Mouse (Mus musculus) midbrain, embryonic 15.5 days (tissue): ENCODE data around the gene Gm14137. TPM values are rescaled to one million over a fixed set of nuclear protein-coding genes. Genes with fewer than 3 reads are reported as not detected.

Experiments
- ATAC-seq: fragments of 200-750 bp; cut with Nextera tagmentation; replicated peaks from 2 replicates; pipeline ENCODE4 v1.8.0; 2017; ENCODE audit warnings: moderate TSS enrichment
- H3K27ac ChIP-seq: fragments of 300-500 bp; sonication (generic); 2 replicates; pipeline ENCODE4 v1.5.1; 2015; ENCODE audit warnings: mild to moderate bottlenecking, inconsistent platforms
- H3K27me3 ChIP-seq: fragments of 300-500 bp; sonication (generic); replicated peaks from 2 replicates; pipeline ENCODE4 v1.6.1; 2015; ENCODE audit warnings: inconsistent platforms
- H3K36me3 ChIP-seq: fragments of 300-500 bp; sonication (generic); replicated peaks from 2 replicates; pipeline ENCODE4 v1.6.1; 2015; ENCODE audit warnings: inconsistent platforms
- H3K4me1 ChIP-seq: fragments of 300-500 bp; sonication (generic); 2 replicates; pipeline ENCODE4 v1.6.1; 2015; ENCODE audit warnings: inconsistent platforms
- H3K4me2 ChIP-seq: fragments of 300-500 bp; sonication (generic); 2 replicates; pipeline ENCODE4 v1.6.1; 2015; ENCODE audit warnings: inconsistent platforms, mild to moderate bottlenecking, moderate library complexity
- H3K4me3 ChIP-seq: fragments of 300-500 bp; sonication (generic); 2 replicates; pipeline ENCODE4 v1.5.1; 2015; ENCODE audit warnings: mild to moderate bottlenecking, inconsistent platforms
- H3K9ac ChIP-seq: fragments of 300-500 bp; sonication (generic); 2 replicates; pipeline ENCODE4 v1.6.1; 2015; ENCODE audit warnings: mild to moderate bottlenecking, inconsistent platforms
- H3K9me3 ChIP-seq: fragments of 300-500 bp; sonication (generic); 2 replicates; pipeline ENCODE4 v1.6.1; 2016; ENCODE audit warnings: inconsistent platforms
- WGBS: fragments of 180-500 bp; shearing (Covaris S2); methylation state at CpG from one replicate; pipeline ENCODE4 v1.1.7; 2015; ENCODE audit warnings: mixed read lengths; 5-methylcytosine and 5-hydroxymethylcytosine counted together
- polyA plus RNA-seq: library from polyadenylated mRNA; unstranded; fragments of >200 nt; fragmentation: Nextera tagmentation; extraction: Ambion mirVana; gene quantifications from 2 replicates; pipeline ENCODE4 v1.2.1, GENCODE M21; 2015

The Gm14137 gene
- polyA plus RNA-seq, 1 experiment from 2014 or later: 1.1 TPM

DNA sequence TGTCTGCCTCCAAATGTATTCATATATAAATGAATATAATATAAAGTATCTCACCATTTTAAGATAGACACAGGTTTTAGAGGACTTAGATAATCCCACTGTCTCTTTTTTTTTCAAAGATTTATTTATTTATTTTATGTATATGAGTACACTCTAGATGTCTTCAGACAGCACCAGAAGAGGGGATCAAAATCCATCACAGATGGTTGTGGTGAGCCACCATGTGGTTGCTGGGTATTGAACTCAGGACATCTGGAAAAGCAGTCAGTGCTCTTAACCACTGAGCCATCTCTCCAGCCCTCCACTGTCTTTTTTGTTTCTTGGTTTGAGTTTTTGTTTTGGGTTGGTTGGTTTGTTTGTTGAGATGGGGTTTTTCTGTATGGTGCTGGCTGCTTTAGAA, 16.5 kb upstream of the Gm14137 start:
- Histone ChIP-seq H3K36me3 (peaks cover 16% of the 10 kb centered on the region; the same call in 1 of the 2 replicates), H3K27ac (no peak overlapping the region), H3K4me3 (no peak overlapping the region), H3K27me3 (no peaks in the 10 kb centered on the region), H3K4me2 (peak overlapping the region; percentile 93), H3K4me1 (peaks cover 23% of the 10 kb centered on the region), H3K9ac (no peak overlapping the region; the same call in 1 of the 2 replicates), H3K9me3 (no peaks in the 10 kb centered on the region)
- ATAC-seq: no peak

DNA sequence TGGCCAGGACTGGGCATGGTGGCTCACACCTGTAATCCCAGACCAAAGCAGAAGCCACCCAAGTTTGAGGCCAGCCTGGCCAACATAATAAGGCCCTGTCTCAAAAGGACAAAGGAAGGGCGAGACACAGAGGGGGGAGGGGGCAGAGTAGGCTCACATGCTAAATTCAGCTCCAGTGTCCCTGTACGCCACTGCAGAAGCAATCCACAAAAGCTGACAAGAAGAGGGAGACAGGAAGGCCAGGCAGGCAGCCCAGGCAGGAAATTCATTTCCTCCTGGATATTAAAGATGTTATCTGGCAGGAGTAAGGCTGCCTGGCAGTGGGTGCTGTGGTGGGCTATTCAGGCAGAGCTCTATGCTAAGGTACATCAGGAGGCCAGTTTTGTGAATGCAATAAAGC, 13.1 kb upstream of the Gm14137 start:
- H3K27me3 ChIP-seq: peaks cover 8% of the 10 kb centered on the region
- H3K4me1 ChIP-seq: peaks cover 7% of the 10 kb centered on the region
- H3K4me3 ChIP-seq: no peak overlapping the region
- H3K9ac ChIP-seq: no peak overlapping the region
- 29% methylated on average over 2 of the region's 2 CpGs for WGBS
- ATAC-seq: no peak
- no peaks in the 10 kb centered on the region for H3K9me3 ChIP-seq
- H3K27ac ChIP-seq: no peak overlapping the region
- H3K36me3 ChIP-seq: no peaks in the 10 kb centered on the region
- no peak overlapping the region for H3K4me2 ChIP-seq

DNA sequence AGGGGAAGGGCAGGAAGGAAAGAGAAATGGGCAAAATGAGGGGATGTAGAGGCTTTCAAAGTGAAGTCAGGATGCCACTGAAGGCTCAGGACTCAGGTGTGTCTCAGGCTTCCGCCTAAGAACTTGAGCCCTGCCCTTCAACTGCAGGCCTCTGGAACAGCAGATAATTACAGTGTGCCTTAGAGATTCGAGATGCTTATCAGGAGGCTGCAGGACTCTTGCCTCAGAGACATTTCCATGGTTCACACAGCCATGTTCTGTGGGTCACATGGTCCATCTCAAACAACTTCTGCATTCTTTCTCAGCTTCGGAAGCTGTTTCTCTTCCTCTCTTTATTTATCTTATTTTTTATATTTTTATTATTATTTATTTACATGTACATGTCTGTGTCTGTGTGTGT, 11.2 kb upstream of the Gm14137 start:
- Histone ChIP-seq H3K4me3 (no peak overlapping the region), H3K4me2 (no peak overlapping the region), H3K9ac (no peak overlapping the region), H3K27me3 (peaks cover 17% of the 10 kb centered on the region), H3K36me3 (no peaks in the 10 kb centered on the region), H3K27ac (no peak overlapping the region), H3K4me1 (peaks cover 17% of the 10 kb centered on the region), H3K9me3 (no peaks in the 10 kb centered on the region)
- no peak for ATAC-seq
- WGBS: 63% methylated on average over 3 of the region's 3 CpGs

DNA sequence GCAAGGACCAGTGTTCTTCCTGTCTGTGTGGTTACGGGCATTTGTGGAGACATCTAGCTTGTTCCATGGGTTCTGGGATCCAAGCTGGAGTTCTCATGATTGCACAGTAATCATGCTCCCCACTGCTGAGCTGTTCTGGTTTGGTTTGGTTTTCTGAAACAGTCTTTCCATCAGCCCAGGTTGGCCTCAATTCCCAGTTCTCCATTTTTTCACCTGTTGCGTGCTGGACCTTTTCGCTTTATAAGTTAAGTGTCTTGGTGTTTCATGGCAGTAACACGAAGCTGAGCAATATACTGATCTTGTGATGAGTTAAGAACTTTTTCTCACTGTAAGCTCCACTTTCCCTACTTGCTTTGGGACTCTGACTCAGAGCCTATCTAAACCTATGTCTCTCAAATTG, 10.3 kb upstream of the Gm14137 start:
- whole genome bisulfite sequencing: 87% methylated on average over 4 of the region's 4 CpGs
- Histone ChIP-seq H3K27me3 (peaks cover 18% of the 10 kb centered on the region), H3K36me3 (no peaks in the 10 kb centered on the region), H3K9ac (no peak overlapping the region), H3K4me3 (no peak overlapping the region), H3K9me3 (no peaks in the 10 kb centered on the region), H3K27ac (no peak overlapping the region), H3K4me1 (peaks cover 17% of the 10 kb centered on the region), H3K4me2 (no peak overlapping the region)
- no peak for ATAC-seq

DNA sequence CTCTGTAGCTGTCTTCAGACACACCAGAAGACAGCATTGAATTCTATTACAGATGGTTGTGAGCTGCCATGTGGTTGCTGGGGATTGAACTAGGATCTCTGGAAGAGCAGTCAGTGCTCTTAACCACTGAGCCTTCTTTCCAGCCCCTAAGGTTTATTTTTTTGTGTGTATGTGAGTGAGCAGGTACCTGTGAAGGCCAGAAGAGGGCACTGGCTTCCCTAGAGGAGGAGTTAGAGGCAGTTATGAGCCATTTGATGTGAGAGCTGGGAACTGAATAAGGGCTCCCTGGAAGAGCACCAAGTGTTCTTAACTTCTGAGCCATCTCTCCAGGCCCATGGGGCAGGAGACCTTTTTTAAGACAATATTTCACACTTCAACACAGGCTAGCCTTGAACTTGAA, 8.9 kb upstream of the Gm14137 start:
- ATAC-seq: no peak
- H3K4me2 ChIP-seq: no peak overlapping the region
- H3K9me3 ChIP-seq: no peaks in the 10 kb centered on the region
- no peak overlapping the region for H3K4me3 ChIP-seq
- H3K27ac ChIP-seq: no peak overlapping the region
- no peak overlapping the region for H3K9ac ChIP-seq
- H3K27me3 ChIP-seq: peaks cover 18% of the 10 kb centered on the region
- peaks cover 17% of the 10 kb centered on the region for H3K4me1 ChIP-seq
- H3K36me3 ChIP-seq: no peaks in the 10 kb centered on the region

DNA sequence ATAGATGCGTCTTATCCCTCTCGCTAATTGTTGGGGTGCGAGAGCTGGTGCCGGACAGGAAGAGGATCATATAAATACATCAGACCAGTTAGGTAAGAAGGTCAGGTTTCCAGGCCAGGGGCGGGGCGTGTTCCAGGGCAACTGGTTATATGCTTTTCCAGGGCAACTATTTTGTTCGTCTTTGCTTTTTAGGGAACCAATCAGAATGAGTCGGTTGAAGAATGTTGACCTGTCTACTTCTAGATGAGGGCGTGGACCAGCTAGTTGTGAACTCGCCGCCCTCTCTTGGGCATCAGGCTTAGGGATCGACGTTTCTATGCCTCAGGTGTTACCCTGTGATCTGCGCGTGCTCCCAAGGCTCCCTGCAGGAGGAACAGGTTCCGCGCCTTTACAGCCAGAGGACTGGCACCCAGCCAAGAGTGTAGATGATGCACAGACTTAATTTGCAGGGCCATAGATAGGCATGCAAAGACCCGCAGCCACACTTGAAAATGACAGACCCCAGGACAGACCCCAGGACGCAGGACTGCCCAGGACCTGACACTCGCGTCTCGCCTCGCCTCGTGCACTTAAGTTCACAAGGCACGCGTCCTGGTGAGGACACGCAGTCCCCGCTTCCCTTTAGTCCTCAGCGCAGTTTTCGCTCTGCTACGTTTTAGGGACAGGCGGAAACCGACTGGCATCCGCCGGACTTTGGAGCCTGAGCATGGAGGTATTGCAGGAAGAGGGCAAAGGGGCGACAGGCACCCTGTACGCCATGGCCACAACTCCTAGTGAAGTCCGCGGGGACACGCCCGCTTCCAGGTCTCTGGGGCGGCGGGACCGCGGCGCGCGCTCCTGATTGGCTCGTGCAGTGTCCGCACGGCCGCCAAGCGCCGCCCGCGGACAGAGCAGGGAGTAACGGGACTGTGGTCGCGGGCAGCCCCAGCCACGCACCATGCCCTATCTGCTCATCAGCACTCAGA, 7.1 kb upstream of the Gm14137 start, which contains the start of gene Gchfr:
Gene Gchfr, plus strand, starts transcription at position 873 of the 965 bp plus-strand sequence.
- Histone ChIP-seq H3K4me1 (peaks cover 19% of the 10 kb centered on the region), H3K27me3 (peaks cover 18% of the 10 kb centered on the region), H3K4me3 (peak within 1 kb of the TSS; percentile 53), H3K9me3 (no peaks in the 10 kb centered on the region), H3K27ac (no peak within 1 kb of the TSS), H3K9ac (peak within 1 kb of the TSS; percentile 28), H3K36me3 (no peaks in the 10 kb centered on the region), H3K4me2 (peak within 1 kb of the TSS; percentile 99)
- WGBS: under 1% methylated on average over 60 of the region's 60 CpGs
- peak; percentile 73 for ATAC-seq

DNA sequence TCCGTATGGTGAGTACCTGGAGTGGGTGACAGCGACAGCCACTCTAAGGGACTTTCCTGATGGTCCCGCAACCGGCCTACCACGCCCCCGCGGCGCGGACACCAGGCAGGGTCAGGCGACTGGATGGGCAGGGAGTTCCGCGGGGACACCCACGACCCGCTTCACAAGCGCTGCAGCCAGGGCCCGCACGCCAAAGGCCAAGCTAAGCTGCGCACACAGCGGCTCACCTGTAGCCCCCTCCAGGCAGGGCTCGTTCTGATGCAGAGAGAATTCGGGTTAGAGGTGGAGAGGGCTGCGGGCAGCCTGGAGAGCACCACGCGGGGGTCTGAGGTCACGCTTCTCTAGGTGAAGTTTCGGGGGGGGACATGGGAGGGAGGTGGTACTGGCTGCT, 6.4 kb upstream of the Gm14137 start:
- no peak overlapping the region for H3K27ac ChIP-seq
- peak overlapping the region; percentile 53 for H3K4me3 ChIP-seq
- peak overlapping the region; percentile 99 for H3K4me2 ChIP-seq
- 4% methylated on average over 26 of the region's 26 CpGs for WGBS
- no peaks in the 10 kb centered on the region for H3K36me3 ChIP-seq
- ATAC-seq: peak; percentile 54
- peaks cover 26% of the 10 kb centered on the region for H3K4me1 ChIP-seq
- peak overlapping the region; percentile 28; the same call in 1 of the 2 replicates for H3K9ac ChIP-seq
- H3K9me3 ChIP-seq: no peaks in the 10 kb centered on the region
- peaks cover 18% of the 10 kb centered on the region for H3K27me3 ChIP-seq

DNA sequence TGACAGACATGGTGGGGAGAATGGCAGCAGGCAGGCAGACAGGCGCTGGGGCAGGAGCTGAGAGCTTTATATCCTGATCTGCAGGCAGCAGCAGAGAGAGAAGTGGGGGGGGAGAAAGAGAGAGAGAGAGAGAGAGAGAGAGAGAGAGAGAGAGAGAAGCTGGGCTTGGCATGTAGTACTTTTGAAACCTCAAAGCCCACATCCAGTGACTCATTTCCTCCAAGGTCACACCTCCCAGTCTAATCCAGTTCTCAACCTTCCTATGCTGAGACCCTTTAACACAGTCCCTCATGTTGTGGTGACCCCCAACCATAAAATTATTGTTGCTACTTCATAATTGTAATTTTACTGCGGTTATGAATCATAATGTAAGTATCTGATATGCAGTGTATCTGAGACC, 4.0 kb upstream of the Gm14137 start:
- Histone ChIP-seq H3K27me3 (peaks cover 18% of the 10 kb centered on the region), H3K4me3 (no peak overlapping the region), H3K9me3 (no peaks in the 10 kb centered on the region), H3K27ac (no peak overlapping the region), H3K4me1 (peaks cover 38% of the 10 kb centered on the region), H3K9ac (no peak overlapping the region), H3K4me2 (no peak overlapping the region), H3K36me3 (no peaks in the 10 kb centered on the region)
- 84% methylated on average over 2 of the region's 2 CpGs for WGBS
- ATAC-seq: no peak

DNA sequence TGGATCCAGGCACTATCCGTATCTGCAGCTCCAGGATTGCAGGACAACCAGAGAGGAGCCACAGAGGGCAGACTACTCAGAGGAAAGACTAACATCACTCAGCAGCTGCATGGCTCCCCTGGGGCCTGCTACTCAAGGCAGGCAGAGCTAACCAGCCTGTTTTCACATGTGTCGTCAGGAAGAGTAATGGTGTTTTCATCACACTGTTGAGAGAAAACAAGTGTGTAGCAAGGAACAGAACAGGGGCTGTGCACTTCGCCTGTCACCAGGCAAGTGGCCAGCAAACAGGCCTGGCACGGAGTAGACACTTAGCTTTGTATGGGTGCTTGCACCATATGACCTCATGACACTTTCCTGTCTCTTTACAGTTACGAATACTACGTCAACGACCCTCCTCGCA, 2.7 kb upstream of the Gm14137 start:
- Histone ChIP-seq H3K4me3 (no peak overlapping the region), H3K9me3 (no peaks in the 10 kb centered on the region), H3K4me2 (no peak overlapping the region), H3K27ac (no peak overlapping the region), H3K27me3 (peaks cover 10% of the 10 kb centered on the region), H3K4me1 (peaks cover 36% of the 10 kb centered on the region), H3K36me3 (no peaks in the 10 kb centered on the region), H3K9ac (no peak overlapping the region)
- ATAC-seq: no peak
- WGBS: 88% methylated on average over 8 of the region's 8 CpGs

DNA sequence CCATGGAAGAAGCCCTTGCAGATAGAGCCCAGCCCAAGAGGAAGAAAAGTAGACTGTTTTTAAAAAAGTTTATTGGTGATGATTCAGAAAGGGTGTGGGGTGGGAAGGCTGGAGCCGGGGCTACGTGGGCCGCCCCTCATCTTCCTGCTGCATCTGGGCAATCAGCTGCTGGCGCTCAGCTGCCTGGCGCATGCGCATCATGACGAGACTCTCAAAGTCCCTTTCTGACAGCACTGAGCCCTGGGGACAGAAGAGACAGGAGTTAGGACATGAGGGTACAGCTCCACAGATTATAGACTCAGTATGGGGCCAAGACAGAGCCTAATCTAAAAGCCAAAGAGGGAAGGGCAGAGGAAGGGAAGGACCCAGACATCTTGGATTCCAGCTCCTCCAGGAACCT, 1.9 kb upstream of the Gm14137 start:
- no peaks in the 10 kb centered on the region for H3K36me3 ChIP-seq
- 0 out of 2 replicates have a peak overlapping the region, but pooled peaks have one; percentile 38 for H3K27ac ChIP-seq
- peaks cover 28% of the 10 kb centered on the region for H3K4me1 ChIP-seq
- no peaks in the 10 kb centered on the region for H3K9me3 ChIP-seq
- 77% methylated on average over 7 of the region's 7 CpGs for WGBS
- ATAC-seq: no peak
- H3K9ac ChIP-seq: no peak overlapping the region
- H3K4me3 ChIP-seq: no peak overlapping the region
- H3K27me3 ChIP-seq: peaks cover 7% of the 10 kb centered on the region
- no peak overlapping the region for H3K4me2 ChIP-seq

DNA sequence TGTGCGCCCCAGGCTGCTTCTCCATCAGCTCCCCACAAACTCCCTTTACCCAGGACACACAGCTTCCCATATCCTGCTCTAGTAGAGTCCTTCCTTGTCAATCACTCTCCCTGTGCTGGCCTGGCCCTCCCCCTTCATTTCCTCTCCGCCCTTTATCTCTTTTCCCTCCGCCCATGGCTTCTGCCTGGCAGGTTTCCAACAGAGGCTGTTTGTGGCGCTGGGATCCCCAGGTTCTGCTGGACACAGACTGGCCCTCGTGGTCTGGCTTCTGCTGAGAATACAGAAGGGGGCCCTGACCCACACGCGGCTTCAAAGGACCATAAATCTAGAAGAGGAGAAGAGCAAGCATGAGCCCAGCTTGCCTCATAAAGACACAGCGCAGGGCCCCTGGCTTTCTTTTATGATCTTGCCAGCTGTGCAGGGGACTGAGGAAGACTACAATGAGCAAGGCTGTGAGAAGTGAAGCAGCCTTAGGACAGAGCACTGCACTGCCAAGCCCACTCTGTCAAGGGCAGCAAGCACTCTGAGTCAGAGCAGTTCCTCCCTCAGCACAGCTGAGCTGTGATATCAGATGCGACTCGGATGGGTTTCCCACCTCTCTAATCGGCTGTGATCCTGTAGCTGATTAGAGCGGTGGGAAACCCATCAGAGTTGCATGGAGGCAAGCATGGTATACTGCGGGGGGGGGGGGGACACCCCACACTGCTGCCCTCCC, 1.3 kb upstream of the Gm14137 start:
- H3K9ac ChIP-seq: no peak overlapping the region
- H3K9me3 ChIP-seq: no peaks in the 10 kb centered on the region
- H3K4me2 ChIP-seq: peak overlapping the region; percentile 17; the same call in 1 of the 2 replicates
- peak; percentile 40; the same call in 1 of the 2 replicates for ATAC-seq
- H3K27ac ChIP-seq: peak overlapping the region; percentile 38; the same call in 1 of the 2 replicates
- H3K36me3 ChIP-seq: no peaks in the 10 kb centered on the region
- H3K4me3 ChIP-seq: no peak overlapping the region
- WGBS: 21% methylated on average over 13 of the region's 13 CpGs
- peaks cover 22% of the 10 kb centered on the region for H3K4me1 ChIP-seq
- H3K27me3 ChIP-seq: peaks cover 3% of the 10 kb centered on the region

DNA sequence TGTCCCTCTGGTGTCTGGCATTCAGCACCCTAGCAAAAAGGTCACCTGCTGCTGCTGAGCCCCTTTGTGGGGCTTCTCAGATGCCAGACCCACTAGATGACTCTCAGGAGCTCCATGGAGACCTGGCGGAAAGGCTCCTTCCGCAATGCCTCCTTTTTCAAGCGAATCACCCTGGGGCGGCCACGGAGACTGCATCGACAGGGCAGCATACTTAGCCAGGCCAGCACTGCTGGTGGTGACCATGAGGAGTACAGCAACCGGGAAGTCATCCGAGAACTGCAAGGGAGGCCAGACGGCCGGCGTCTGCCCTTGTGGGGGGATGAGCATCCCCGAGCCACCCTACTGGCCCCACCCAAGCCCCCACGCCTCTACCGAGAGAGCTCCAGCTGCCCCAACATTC, 557 bp downstream of the Gm14137 start:
- no peaks in the 10 kb centered on the region for H3K27me3 ChIP-seq
- H3K36me3 ChIP-seq: peaks cover 2% of the 10 kb centered on the region; the same call in 1 of the 2 replicates
- no peak overlapping the region for H3K27ac ChIP-seq
- 59% methylated on average over 14 of the region's 14 CpGs for WGBS
- H3K9ac ChIP-seq: no peak overlapping the region
- no peak overlapping the region for H3K4me3 ChIP-seq
- peaks cover 21% of the 10 kb centered on the region for H3K4me1 ChIP-seq
- no peaks in the 10 kb centered on the region for H3K9me3 ChIP-seq
- ATAC-seq: no peak
- no peak overlapping the region for H3K4me2 ChIP-seq
